Mouse (Mus musculus): ENCODE measurements around the gene Wipi2.

The Wipi2 gene

DNA sequence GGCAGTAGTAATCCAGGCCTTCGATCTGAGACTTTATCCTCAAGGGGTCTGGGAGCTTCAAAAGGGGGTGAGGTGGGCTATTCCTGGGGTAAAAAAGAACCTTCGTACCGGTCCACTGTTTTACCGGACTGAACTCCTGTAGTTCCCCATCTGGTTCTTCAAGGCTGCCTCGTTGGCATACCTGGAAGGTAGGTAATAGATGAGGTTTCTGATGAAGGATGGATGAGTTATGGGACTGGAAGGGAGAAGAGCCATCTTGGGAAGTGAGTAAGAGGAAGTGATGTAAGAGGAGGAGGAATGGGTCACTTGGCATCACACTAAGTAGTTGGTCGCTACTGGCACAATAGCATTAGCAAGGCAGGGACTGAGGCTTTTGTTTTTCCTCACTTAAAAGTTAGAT is 2.7 kb downstream of the Wipi2 start:
- DNase-seq (ENCODE audit: low read depth, low spot score), result no peak

DNA sequence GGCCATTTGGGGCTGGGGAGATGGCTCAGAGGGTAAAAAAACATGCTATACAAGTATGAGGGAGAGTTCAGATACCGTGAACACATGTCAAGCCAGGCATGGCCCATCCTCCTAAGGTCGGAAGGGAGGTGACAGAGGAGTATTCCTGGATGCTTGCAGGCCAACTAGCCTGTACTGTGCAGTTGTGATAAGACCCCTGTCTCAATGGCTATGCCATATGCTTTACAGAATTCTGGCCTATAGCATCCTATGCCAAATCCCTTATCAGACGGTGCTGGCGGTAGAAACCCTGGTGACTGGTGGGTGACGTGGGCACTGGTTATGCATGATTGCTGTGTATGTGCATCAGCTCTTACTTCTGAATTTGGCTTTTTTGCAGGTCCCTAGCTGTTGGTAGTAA is 10.3 kb downstream of the Wipi2 start:
- no peak for DNase-seq (ENCODE audit: low read depth, low spot score)

DNA sequence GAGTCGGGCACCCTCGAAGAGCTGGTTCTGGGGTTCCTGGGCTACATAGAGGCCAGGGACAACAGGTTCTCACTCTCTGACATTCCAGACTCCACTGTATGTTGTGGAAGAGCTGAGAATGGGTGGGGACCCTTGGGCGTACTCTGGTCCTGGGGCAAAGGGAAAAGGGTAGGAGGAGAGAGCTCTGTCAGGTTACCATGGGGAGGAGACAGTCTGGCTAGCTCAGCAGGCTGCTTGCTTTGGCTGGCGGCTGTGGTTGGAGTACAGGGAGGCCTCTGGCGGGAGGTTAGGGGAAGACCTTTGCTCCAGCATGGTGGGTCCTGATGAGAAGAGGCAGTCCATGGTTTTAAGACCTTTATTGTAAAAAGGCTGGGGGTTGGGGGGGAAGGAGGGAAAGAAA is 12.6 kb downstream of the Wipi2 start:
- DNase-seq (ENCODE audit: low read depth, low spot score), result peak; percentile 24

DNA sequence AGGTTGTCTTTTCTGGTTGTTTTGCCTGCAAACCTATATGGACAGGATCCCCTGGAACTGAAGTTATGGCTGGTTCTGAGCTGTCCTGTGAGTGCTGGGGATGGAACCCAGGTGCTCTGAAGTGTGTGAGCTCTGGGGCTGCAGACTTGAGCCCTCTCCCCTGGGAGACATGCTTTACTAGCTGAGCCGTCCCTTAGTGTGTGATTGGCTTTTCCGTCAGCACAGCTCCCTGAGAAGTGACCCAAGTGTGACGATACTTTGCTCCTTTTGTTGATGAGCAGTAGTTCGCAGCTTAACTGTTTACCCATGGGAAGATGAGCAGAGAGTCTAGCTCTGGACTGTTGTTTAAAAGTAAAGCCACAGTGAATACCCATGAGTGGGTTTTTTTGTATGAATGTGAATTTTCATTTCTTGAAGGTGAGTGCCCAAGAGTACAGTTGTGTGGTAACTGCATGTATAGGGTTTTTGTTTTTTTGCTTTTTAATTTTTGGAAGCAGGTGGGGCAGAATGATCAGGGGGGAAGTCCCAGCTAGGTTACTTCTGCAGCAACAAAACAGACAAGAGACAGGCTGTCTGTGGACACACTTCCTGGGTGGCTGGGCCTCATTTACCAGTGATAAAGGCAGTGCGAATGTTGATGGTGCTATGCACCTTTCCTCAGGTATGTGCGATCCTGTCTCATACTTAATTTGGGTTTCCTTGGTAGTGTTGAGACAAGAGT is 14.0 kb downstream of the Wipi2 start:
- no peak for DNase-seq (ENCODE audit: low read depth, low spot score)

DNA sequence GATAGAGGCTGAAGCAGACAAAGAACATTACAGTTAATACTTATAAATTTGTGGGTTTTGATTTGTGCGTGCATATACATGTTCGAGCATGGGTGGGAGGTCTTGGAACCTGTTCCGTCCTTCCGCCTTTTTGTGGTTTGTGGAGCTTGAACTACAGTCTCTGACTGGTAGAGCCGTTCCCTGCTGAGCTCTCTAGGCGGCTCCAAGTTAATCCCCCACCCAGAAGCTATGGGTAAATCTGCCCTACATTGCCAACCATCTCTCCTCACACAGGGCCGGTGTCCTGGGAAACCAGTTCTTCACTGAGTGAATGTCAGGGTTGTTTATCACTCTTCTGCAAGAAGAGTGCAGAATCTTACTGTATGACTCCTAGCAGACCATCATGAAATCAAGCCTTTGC is 20.7 kb downstream of the Wipi2 start:
- no peak for DNase-seq (ENCODE audit: low read depth, low spot score)

- no peak for DNase-seq (ENCODE audit: low read depth, low spot score)
Observed at GRCm38 (mm10) chr5:142649460-142650050, 22.1 kb downstream of the Wipi2 start.

- no peak for DNase-seq (ENCODE audit: low read depth, low spot score)
Observed at GRCm38 (mm10) chr5:142650390-142650789, 22.9 kb downstream of the Wipi2 start.

DNA sequence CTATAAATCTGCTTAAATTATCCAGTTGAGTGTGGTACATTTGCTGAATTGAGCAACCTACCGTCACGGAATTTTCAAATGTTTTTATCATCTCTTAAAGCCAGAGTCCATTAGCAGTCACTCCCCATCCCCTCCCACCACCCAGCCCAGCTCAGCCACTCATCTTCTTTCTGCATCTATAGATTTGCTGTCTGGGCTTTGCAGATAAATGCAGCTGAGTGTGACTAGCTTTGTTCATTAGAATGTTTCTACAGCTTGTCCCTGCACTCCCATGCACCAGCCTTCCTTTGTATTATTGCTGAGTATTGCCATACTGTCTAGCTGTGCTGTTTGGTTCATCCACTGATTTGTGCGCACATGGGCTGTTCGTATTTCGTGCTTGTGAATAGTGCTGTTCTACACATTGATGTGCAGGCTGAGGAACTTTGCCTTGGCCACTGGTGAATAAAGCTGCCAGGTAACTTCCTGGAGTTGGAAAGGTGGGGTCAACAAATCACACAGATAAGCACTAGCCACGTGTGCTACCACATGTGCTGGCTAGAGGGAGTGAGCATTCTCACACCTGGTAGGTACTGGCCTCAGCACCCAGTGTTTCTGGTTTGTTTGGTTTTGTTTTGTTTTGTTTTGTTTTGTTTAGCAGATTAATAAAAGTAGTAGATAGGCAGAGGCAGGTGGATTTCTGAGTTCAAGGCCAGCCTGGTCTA is 23.4 kb downstream of the Wipi2 start:
- no peak for DNase-seq (ENCODE audit: low read depth, low spot score)

DNA sequence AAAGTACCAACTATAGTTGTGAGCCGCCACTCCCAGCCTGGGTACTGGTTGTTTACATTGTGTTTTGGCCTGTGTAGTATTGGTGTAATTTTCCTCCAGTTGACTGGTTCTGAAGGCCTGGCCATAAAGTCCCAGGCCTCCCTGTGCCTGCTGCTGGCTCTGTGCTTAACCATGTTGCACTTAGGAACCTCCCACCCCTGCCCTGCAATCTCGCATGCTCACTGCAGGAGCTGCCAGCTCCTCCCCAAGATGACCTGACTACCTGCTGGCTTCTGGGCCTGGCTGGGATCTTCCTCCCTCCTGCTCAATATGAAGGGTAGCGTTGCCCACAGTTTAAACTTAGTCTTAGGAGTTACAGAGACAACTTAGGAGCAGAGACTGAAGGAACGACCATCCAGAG is 24.8 kb downstream of the Wipi2 start:
- DNase-seq (ENCODE audit: low read depth, low spot score), result no peak

- no peak for DNase-seq (ENCODE audit: low read depth, low spot score)
Observed at GRCm38 (mm10) chr5:142660656-142661434, 33.3 kb downstream of the Wipi2 start.

GRCm38 (mm10) chr5:142667921-142668320 is 40.4 kb downstream of the Wipi2 start:
- DNase-seq (ENCODE audit: low read depth, low spot score), result peak; percentile 97

- DNase-seq (ENCODE audit: low read depth, low spot score), result peak; percentile 73
Observed at GRCm38 (mm10) chr5:142668556-142669263, 41.2 kb downstream of the Wipi2 start.

DNA sequence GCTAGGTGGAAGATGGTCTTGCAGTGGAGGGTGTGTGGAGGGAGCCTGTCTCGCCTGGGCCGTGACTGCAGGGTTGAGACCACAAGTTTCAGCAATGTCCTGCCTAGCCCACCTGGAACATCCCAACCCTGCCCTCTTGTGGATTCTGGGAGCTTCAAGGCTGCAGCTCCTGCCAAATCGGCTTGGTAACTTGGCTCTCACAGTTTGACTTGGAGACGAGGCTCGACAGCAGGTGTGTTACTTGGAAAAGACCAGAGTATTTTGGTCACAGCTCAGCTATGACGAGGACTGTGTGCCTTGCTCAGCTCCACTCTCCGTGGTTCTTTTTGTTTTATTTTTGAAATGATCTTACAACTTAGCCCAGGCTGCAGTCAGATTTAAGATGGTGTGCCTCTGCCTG is 42.2 kb downstream of the Wipi2 start:
- peak; percentile 54 for DNase-seq (ENCODE audit: low read depth, low spot score)

- peak; percentile 27 for DNase-seq (ENCODE audit: low read depth, low spot score)
Observed at GRCm38 (mm10) chr5:142673082-142673481, 45.6 kb downstream of the Wipi2 start.

DNA sequence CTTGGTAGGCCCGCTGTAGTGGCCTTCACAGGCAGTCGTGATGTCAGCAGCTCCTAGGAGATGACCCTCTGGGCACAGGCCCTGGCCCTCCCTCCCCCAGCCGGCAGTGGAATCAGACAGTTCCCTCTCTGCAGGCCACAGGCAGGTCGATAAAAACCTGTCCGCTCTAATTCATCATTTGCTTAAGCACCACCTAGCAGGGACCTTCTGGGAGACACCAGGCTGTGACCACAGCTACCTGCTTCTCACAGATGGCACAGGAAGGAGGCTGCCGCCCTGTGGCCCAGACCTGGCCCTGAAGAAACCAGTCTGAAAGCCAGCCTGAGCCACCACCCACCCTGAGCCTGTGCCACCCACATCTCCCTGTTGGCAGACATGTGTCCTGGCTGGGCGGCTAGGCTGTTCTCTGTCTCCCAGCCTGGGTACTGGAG is 50.7 kb downstream of the Wipi2 start:
- DNase-seq (ENCODE audit: low read depth, low spot score), result no peak

GRCm38 (mm10) chr5:142679065-142679464 is 51.6 kb downstream of the Wipi2 start:
- DNase-seq (ENCODE audit: low read depth, low spot score), result no peak

GRCm38 (mm10) chr5:142681911-142682310 is 54.4 kb downstream of the Wipi2 start:
- no peak for DNase-seq (ENCODE audit: low read depth, low spot score)

GRCm38 (mm10) chr5:142682529-142682928 is 55.0 kb downstream of the Wipi2 start:
- DNase-seq (ENCODE audit: low read depth, low spot score), result no peak

DNA sequence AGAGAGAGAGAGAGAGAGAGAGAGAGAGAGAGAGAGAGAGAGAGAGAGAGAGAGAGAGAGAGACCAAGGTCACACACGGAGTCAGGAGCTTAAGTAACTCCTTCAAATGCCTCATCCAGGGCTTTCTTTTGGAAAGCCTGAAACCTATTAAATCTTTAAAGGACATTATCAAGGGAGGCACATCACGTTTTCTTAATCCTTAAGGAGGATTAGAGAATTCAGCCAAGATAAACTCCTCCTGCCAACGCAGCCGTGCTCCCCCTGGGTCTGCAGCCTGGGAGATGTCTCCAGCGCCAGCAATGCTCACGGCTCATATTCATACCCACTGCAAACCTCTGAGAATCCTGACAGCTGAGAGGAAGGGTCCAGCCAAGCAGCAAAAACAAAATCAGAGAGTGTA is 61.4 kb downstream of the Wipi2 start:
- DNase-seq (ENCODE audit: low read depth, low spot score), result no peak

DNA sequence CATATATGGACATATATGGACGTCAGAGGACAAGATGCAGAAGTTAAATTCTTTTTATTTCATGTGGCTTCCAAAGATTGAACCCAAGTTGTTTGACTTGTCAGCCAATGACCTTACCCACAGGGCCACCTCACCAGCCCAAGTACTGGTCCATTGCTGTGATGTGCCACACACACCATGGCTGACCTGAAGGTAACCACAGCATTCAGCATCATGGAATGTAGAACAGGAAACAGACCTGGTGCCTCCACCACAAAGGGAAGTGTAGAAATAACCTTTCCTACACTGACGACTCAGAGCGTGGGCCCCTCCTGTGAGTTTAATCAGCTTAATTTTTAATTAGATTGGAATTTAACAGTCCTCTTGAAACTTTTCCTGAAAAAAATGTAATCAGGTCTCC is 62.8 kb downstream of the Wipi2 start:
- DNase-seq (ENCODE audit: low read depth, low spot score), result no peak

GRCm38 (mm10) chr5:142692248-142692647 is 64.8 kb downstream of the Wipi2 start, which contains the start of gene Slc29a4:
Gene Slc29a4, plus strand, starts transcription at chr5:142692512.
- no peak for DNase-seq (ENCODE audit: low read depth, low spot score)

All from R1 (cell line).